Mouse (Mus musculus) liver, embryonic 12.5 days (tissue): ENCODE measurements around the gene Gm21969. TPM values are rescaled to one million over a fixed set of nuclear protein-coding genes. Genes with fewer than 3 reads are reported as not detected.

Experiments used
- ATAC-seq: fragments of 200-750 bp; cut with Nextera tagmentation; 2 replicates; pipeline ENCODE4 v1.8.0; 2017; ENCODE audit warnings: moderate number of reproducible peaks, mild to moderate bottlenecking, moderate library complexity
- H3K27ac ChIP-seq: fragments of 300-500 bp; sonication (generic); 2 replicates; pipeline ENCODE4 v1.5.1; 2016; ENCODE audit warnings: mild to moderate bottlenecking
- H3K27me3 ChIP-seq: fragments of 300-500 bp; sonication (generic); replicated peaks from 2 replicates; pipeline ENCODE4 v1.6.1; 2016; ENCODE audit warnings: mild to moderate bottlenecking, moderate library complexity
- H3K36me3 ChIP-seq: fragments of 300-500 bp; sonication (generic); 2 replicates; pipeline ENCODE4 v1.6.1; 2016; ENCODE audit warnings: mild to moderate bottlenecking, moderate library complexity
- H3K4me1 ChIP-seq: fragments of 300-500 bp; sonication (generic); 2 replicates; pipeline ENCODE4 v1.6.1; 2016
- H3K4me2 ChIP-seq: fragments of 300-500 bp; sonication (generic); 2 replicates; pipeline ENCODE4 v1.6.1; 2016; ENCODE audit warnings: mild to moderate bottlenecking, moderate library complexity
- H3K4me3 ChIP-seq: fragments of 300-500 bp; sonication (generic); 2 replicates; pipeline ENCODE4 v1.5.1; 2016; ENCODE audit warnings: mild to moderate bottlenecking, moderate library complexity
- H3K9ac ChIP-seq: fragments of 300-500 bp; sonication (generic); 2 replicates; pipeline ENCODE4 v1.6.1; 2016; ENCODE audit warnings: mild to moderate bottlenecking, moderate library complexity
- H3K9me3 ChIP-seq: fragments of 300-500 bp; sonication (generic); replicated peaks from 2 replicates; pipeline ENCODE4 v1.6.1; 2016; ENCODE audit warnings: mild to moderate bottlenecking, moderate library complexity
- WGBS: fragments of 180-500 bp; shearing (Covaris S2); methylation state at CpG from one replicate; pipeline ENCODE4 v1.1.7; 2016; ENCODE audit not compliant: insufficient replicate concordance; 5-methylcytosine and 5-hydroxymethylcytosine counted together
- polyA plus RNA-seq: library from polyadenylated mRNA; unstranded; fragments of >200 nt; fragmentation: Nextera tagmentation; extraction: Ambion mirVana; gene quantifications from 2 replicates; pipeline ENCODE4 v1.2.1, GENCODE M21; 2016

Gene Gm21969
- polyA plus RNA-seq, 1 experiment from 2014 or later, result not detected

GRCm38 (mm10) chr4:139641829-139642425 is 38.9 kb downstream of the Gm21969 start:
- H3K4me3 ChIP-seq, result no peak overlapping the region
- ATAC-seq, result no peak
- 13% methylated on average over 29 of the region's 30 CpGs for WGBS

GRCm38 (mm10) chr4:139643972-139644371 is 41.0 kb downstream of the Gm21969 start:
- ATAC-seq, result no peak; the same call in 1 of the 2 replicates
- no peak overlapping the region for H3K27ac ChIP-seq
- H3K4me3 ChIP-seq, result no peak overlapping the region
- H3K4me2 ChIP-seq, result no peak overlapping the region
- peaks cover 51% of the 10 kb centered on the region for H3K36me3 ChIP-seq
- H3K27me3 ChIP-seq, result peaks cover 43% of the 10 kb centered on the region
- no peaks in the 10 kb centered on the region for H3K9me3 ChIP-seq
- 13% methylated on average over 9 of the region's 9 CpGs for WGBS
- H3K9ac ChIP-seq, result no peak overlapping the region
- H3K4me1 ChIP-seq, result peaks cover 28% of the 10 kb centered on the region

More at GRCm38 (mm10) chr4:139641829-139642425, 38.9 kb downstream of the Gm21969 start:
- H3K27me3 ChIP-seq, result peaks cover 43% of the 10 kb centered on the region
- no peaks in the 10 kb centered on the region for H3K9me3 ChIP-seq
- H3K36me3 ChIP-seq, result peaks cover 56% of the 10 kb centered on the region
- H3K4me2 ChIP-seq, result peak overlapping the region; percentile 37
- peaks cover 34% of the 10 kb centered on the region for H3K4me1 ChIP-seq
- no peak overlapping the region for H3K27ac ChIP-seq
- H3K9ac ChIP-seq, result no peak overlapping the region

- peaks cover 17% of the 10 kb centered on the region for H3K27me3 ChIP-seq
- no peaks in the 10 kb centered on the region for H3K4me1 ChIP-seq
- H3K36me3 ChIP-seq, result peaks cover 49% of the 10 kb centered on the region
- H3K27ac ChIP-seq, result no peak overlapping the region
- no peak for ATAC-seq
- no peak overlapping the region for H3K4me2 ChIP-seq
- no peak overlapping the region for H3K4me3 ChIP-seq
- no peaks in the 10 kb centered on the region for H3K9me3 ChIP-seq
- WGBS, result 66% methylated on average over 7 of the region's 7 CpGs
- no peak overlapping the region for H3K9ac ChIP-seq
Observed at GRCm38 (mm10) chr4:139646916-139647315, 43.9 kb downstream of the Gm21969 start.

DNA sequence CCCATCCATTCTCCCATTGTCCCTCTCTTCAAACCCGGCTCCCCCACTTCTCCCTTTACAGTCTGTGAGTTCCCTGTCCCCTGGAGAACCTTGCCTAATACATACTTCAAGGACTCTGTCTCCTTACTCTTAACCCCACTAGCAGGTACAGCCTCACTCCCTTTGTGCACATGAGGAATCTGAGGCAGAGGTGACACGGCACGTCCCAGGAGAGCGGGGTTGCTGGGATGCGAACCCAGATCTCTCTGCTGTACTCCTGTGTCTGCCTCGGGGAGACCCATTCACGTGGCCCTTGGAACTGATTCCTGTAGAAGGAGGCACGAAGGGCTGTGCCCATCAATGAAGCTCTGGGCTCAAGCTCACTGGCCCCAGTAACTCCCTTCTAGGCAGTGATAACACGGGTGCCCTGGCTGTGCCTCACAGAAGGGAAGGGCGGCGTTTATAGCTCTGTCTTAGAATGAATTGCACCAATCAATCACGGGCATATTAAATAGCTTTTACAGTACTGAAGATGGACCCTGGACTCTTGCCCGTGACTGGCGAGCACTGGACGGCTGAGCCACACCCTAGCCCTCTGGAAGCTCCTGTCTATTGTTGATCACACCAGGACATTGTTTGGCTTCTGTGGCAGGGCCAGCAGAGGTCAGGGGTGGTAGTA is 47.2 kb downstream of the Gm21969 start:
- Histone ChIP-seq H3K9ac (no peak overlapping the region), H3K4me1 (no peaks in the 10 kb centered on the region), H3K36me3 (peaks cover 30% of the 10 kb centered on the region), H3K9me3 (no peaks in the 10 kb centered on the region), H3K4me2 (no peak overlapping the region), H3K27me3 (no peaks in the 10 kb centered on the region; the same call in 1 of the 2 replicates), H3K27ac (no peak overlapping the region), H3K4me3 (no peak overlapping the region)
- no peak for ATAC-seq
- 66% methylated on average over 15 of the region's 15 CpGs for WGBS

DNA sequence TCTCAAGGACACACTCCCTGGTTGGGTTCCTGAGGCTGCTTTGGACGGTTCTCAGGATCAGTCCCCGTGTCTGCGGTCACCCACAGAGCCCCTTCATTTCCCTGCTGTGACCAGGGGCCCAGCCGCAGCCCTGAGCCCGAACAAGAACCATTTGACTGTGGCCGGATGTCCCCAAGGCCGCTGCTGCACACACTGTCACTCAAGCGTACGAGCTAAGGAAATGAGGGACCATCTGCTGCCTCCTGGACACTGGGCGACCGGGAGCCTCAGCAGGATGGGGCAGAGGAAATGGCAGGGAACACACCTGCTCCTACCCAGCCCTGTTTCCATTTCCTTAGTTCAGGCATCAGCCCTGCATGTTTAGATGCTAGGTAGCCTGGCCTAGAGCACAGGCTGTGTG is 47.9 kb downstream of the Gm21969 start:
- ATAC-seq, result no peak
- Histone ChIP-seq H3K27ac (no peak overlapping the region), H3K9ac (no peak overlapping the region), H3K9me3 (no peaks in the 10 kb centered on the region), H3K27me3 (no peaks in the 10 kb centered on the region; the same call in 1 of the 2 replicates), H3K4me3 (no peak overlapping the region), H3K4me2 (no peak overlapping the region), H3K4me1 (no peaks in the 10 kb centered on the region), H3K36me3 (peaks cover 23% of the 10 kb centered on the region)
- 54% methylated on average over 11 of the region's 11 CpGs for WGBS

DNA sequence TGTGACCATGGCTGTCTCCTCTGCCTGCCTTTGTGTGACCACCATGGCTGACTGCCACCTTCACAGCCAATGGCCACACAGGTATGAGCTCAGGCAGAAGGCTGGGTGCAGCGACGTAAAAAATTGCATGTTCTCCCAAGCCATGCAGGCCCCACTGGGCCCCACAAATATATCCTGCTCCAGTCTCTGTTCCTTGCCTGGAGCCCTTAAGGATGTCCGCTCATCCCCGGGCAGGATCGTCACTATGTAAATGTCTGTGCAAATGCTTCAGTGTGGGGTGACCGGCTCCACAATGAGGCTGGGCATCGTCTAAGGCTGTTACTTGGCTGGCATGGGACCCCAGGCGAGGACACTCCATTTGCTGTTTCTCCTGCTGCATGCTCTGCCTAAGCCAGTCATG is 50.3 kb downstream of the Gm21969 start, which contains the start of gene Tas1r2:
Gene Tas1r2, plus strand, starts transcription at position 301 of the 400 bp plus-strand sequence.
- ATAC-seq, result no peak
- H3K4me3 ChIP-seq, result no peak within 1 kb of the TSS
- H3K27me3 ChIP-seq, result no peaks in the 10 kb centered on the region; the same call in 1 of the 2 replicates
- H3K36me3 ChIP-seq, result peaks cover 8% of the 10 kb centered on the region
- no peak within 1 kb of the TSS for H3K27ac ChIP-seq
- peaks cover 4% of the 10 kb centered on the region; the same call in 1 of the 2 replicates for H3K9me3 ChIP-seq
- H3K4me1 ChIP-seq, result no peaks in the 10 kb centered on the region
- no peak within 1 kb of the TSS for H3K9ac ChIP-seq
- no peak within 1 kb of the TSS for H3K4me2 ChIP-seq
- WGBS, result 70% methylated on average over 8 of the region's 8 CpGs

DNA sequence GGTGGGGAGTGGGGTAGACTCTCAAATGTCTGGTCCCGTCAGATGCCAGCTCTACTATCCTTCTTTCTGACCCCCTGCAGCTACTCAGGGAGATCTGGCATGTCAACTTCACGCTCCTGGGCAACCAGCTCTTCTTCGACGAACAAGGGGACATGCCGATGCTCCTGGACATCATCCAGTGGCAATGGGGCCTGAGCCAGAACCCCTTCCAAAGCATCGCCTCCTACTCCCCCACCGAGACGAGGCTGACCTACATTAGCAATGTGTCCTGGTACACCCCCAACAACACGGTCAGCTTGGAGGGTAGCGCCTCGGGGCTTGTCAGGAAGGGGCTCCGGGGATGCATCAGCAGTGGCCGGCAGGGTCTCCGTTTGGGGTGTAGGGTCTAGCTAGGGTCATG is 58.9 kb downstream of the Gm21969 start:
- H3K4me3 ChIP-seq, result no peak overlapping the region
- 79% methylated on average over 14 of the region's 14 CpGs for WGBS
- H3K27me3 ChIP-seq, result no peaks in the 10 kb centered on the region
- H3K4me2 ChIP-seq, result no peak overlapping the region
- H3K9me3 ChIP-seq, result peaks cover 10% of the 10 kb centered on the region; the same call in 1 of the 2 replicates
- no peak for ATAC-seq
- H3K27ac ChIP-seq, result no peak overlapping the region
- H3K36me3 ChIP-seq, result no peaks in the 10 kb centered on the region
- no peak overlapping the region for H3K9ac ChIP-seq
- H3K4me1 ChIP-seq, result no peaks in the 10 kb centered on the region

DNA sequence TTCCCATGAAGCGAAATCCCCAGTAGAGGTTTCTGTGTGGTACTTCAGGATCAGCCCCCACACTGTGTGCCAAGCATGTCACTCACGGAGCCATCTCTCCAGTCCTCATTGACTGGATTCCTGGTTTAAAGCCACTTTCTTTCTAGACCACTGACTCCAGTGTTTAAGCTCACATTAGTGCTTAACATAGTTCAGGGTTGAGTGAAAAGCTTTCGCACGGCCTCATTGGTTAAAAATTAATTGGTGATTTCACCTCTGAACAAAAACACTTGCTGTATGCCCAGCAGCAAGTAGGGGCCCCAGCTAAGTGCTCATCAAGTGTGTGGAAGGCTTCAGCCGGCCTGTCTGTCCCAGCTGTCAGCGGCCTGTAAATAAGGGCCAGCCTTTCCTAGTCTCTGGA is 64.6 kb downstream of the Gm21969 start:
- Histone ChIP-seq H3K27me3 (no peaks in the 10 kb centered on the region), H3K36me3 (no peaks in the 10 kb centered on the region), H3K4me2 (no peak overlapping the region), H3K4me1 (no peaks in the 10 kb centered on the region), H3K4me3 (no peak overlapping the region), H3K27ac (no peak overlapping the region), H3K9me3 (0 out of 2 replicates have a peak, but pooled peaks cover 3% of the 10 kb centered on the region), H3K9ac (no peak overlapping the region)
- no peak for ATAC-seq
- 65% methylated on average over 6 of the region's 6 CpGs for WGBS

GRCm38 (mm10) chr4:139669847-139670246 is 66.9 kb downstream of the Gm21969 start:
- Histone ChIP-seq H3K27me3 (no peaks in the 10 kb centered on the region; the same call in 1 of the 2 replicates), H3K36me3 (no peaks in the 10 kb centered on the region), H3K9ac (no peak overlapping the region), H3K4me3 (no peak overlapping the region), H3K4me1 (no peaks in the 10 kb centered on the region), H3K27ac (no peak overlapping the region), H3K4me2 (no peak overlapping the region), H3K9me3 (0 out of 2 replicates have a peak, but pooled peaks cover 3% of the 10 kb centered on the region)
- WGBS, result 12% methylated on average over 6 of the region's 6 CpGs
- no peak for ATAC-seq

DNA sequence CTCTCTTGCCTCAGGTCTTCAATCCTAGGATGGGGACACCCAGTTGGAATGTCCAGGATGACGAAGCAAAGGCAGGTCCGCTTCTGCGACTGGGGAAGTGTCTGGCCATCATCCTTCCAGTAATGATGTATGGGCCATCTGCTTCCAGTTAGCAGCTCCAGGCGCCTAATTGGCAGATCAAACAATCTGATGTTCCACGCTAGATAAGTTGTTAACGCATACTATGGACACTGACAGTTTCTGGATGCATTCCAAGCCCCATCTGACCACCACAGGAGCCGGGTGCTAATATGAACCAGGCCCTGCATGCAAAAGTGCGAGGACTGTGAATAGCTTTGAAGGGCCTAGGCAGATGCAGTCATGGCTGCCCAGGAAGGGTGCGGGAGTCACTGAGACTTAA is 72.7 kb downstream of the Gm21969 start:
- H3K4me1 ChIP-seq, result no peaks in the 10 kb centered on the region
- no peak for ATAC-seq
- WGBS, result 47% methylated on average over 9 of the region's 9 CpGs
- 0 out of 2 replicates have a peak, but pooled peaks cover 3% of the 10 kb centered on the region for H3K9me3 ChIP-seq
- no peaks in the 10 kb centered on the region for H3K36me3 ChIP-seq
- no peak overlapping the region for H3K9ac ChIP-seq
- no peak overlapping the region for H3K4me3 ChIP-seq
- no peak overlapping the region for H3K4me2 ChIP-seq
- H3K27me3 ChIP-seq, result no peaks in the 10 kb centered on the region; the same call in none of the 2 replicates
- H3K27ac ChIP-seq, result no peak overlapping the region

DNA sequence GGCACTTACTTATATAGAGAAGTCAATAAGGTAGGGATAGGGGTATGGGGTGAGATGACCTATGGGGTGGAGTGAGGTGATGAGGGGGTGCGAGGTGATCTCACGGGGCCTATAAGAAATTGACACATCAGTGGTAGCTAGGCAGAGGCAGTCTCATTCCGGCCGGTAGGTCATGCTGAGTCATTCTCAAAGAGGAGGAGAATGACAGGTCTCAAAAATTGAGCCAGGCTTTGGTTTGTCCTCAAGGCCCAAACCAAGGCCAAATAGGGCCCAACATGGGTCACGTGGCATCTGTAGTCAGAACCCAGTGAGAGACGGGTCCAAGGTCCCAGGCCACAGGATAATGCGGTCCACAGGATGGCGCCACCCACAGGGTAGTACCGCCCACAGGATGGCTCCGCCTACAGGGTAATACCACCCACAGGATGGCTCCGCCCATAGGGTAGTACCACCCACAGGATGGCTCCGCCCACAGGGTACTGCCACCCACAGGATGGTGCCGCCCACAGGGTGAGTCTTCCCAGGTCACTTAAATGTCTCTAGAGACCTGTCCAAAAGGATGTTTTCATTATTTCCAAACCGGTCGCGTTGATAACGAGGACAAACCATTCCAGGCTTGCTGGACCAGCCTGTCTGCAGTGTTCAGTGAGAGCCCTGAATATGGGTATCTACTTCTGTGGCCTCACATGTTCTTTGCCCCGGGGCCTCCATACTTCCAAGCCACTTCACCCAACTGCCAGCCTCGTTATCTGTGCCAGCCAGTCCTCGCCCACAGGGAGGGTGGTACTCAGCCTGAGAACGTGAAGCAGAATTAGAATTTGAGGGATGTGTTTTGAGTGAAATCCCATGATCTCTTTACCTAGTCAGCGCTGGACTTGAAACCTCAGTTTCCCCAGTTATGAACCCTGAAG is 81.0 kb downstream of the Gm21969 start:
- Histone ChIP-seq H3K36me3 (no peaks in the 10 kb centered on the region), H3K9ac (no peak overlapping the region), H3K9me3 (peaks cover 20% of the 10 kb centered on the region), H3K4me1 (no peaks in the 10 kb centered on the region), H3K4me2 (no peak overlapping the region), H3K4me3 (no peak overlapping the region), H3K27me3 (no peaks in the 10 kb centered on the region), H3K27ac (no peak overlapping the region)
- ATAC-seq, result no peak; the same call in 1 of the 2 replicates
- WGBS, result 65% methylated on average over 22 of the region's 22 CpGs
